Mouse (Mus musculus): ENCODE measurements at regions not wholly inside any gene's neighbourhood (a gene's known extent, or its start where the extent isn't known, plus 50 kb on each side); places are given as distances from the start of the nearest gene placed in this dataset.
A peak's percentile ranks its signal among the peaks of the same experiment; 100 is the strongest.

DNA sequence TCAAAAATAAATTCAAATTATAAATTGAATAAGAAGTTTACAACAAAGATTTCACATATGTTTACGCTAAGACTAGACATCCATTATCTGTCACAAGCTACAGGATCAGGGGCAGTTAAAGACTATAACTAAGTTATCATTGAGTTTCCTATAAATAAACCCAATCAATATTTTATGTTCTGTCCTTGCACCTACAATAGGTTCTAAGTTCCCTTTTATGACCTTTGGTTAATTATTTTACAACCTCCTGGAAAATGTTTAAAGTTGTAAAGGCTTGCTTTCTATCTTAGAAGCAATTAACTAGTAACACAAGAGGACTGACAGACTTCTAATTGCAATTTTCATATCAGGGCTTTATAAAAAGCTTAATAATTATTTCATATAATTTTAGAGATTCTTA, 632.7 kb downstream of the Nap1l3 start:
- no peak overlapping the region for H3K9ac ChIP-seq
- WGBS: 88% methylated on average over 1 of the region's 1 CpGs
- no peak overlapping the region for H3K4me3 ChIP-seq (ENCODE audit: low read depth, low read length)
- no peak for TF ChIP-seq CTCF (IDR thresholded peaks at IDR 0.05; ENCODE audit: low read depth)
- no peak overlapping the region for H3K4me2 ChIP-seq
- H3K4me1 ChIP-seq (ENCODE audit: insufficient read depth): no peaks in the 10 kb centered on the region
- no peaks in the 10 kb centered on the region for H3K27me3 ChIP-seq (ENCODE audit: insufficient read depth, low read length)
- H3K9me3 ChIP-seq (ENCODE audit: low read depth, low read length): no peaks in the 10 kb centered on the region
- DNase-seq (no peak), ATAC-seq (ENCODE audit: insufficient read depth) (no peak)
- no peak overlapping the region for H3K27ac ChIP-seq (ENCODE audit: low read depth)
- no peaks in the 10 kb centered on the region for H3K36me3 ChIP-seq (ENCODE audit: insufficient read depth)

DNA sequence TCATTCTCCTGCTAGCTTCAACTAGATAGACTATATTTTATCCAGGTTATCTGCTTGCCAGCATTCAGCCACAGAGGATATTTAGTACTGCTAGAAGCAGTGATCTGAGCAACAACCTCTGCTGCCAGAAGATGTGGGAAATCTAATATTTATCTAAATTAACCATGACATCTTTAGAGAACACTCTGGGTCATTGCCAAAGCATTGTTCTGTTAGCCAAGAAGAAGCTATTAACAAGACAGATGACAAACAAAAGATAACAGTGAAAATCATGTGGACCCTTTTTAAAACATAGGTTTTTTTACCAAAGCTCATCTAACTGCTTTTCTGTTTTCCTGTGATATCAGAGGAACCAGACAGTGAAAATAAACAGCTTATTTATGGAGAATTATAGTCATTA, 644.2 kb downstream of the Nap1l3 start:
- Histone ChIP-seq H3K9me3 (ENCODE audit: low read depth, low read length) (no peaks in the 10 kb centered on the region), H3K4me3 (ENCODE audit: low read depth, low read length) (no peak overlapping the region), H3K36me3 (ENCODE audit: insufficient read depth) (no peaks in the 10 kb centered on the region), H3K4me2 (no peak overlapping the region), H3K27me3 (ENCODE audit: insufficient read depth, low read length) (no peaks in the 10 kb centered on the region), H3K9ac (no peak overlapping the region), H3K27ac (ENCODE audit: low read depth) (no peak overlapping the region), H3K4me1 (ENCODE audit: insufficient read depth) (no peaks in the 10 kb centered on the region)
- TF ChIP-seq CTCF (IDR thresholded peaks at IDR 0.05; ENCODE audit: low read depth): no peak
- ATAC-seq (ENCODE audit: insufficient read depth): peak; percentile 41; the same call in 1 of the 2 replicates
- DNase-seq: peak; percentile 72
